Mouse (Mus musculus) ES-E14 (cell line): ENCODE measurements around the gene Lrrc73.

ENCODE experiments used
- HCFC1 ChIP-seq: IDR thresholded peaks from 2 replicates; pipeline ENCODE4 v1.6.1; 2012; ENCODE audit warnings: low read length, inconsistent platforms, borderline replicate concordance; ENCODE audit not compliant: insufficient read depth
- ZC3H11A ChIP-seq: IDR thresholded peaks from 2 replicates; pipeline ENCODE4 v1.6.1; 2012; ENCODE audit warnings: low read depth, mild to moderate bottlenecking, inconsistent platforms, low read length, borderline replicate concordance
- ZNF384 ChIP-seq: IDR thresholded peaks from 2 replicates; pipeline ENCODE4 v1.6.1; 2012; ENCODE audit warnings: low read depth, low read length, inconsistent platforms

GRCm38 (mm10) chr17:46284653-46285052, 31.3 kb downstream of the Lrrc73 start:
- TF ChIP-seq ZC3H11A (no peak), HCFC1 (no peak), ZNF384 (no peak)
